Mouse (Mus musculus) cerebellum, adult 2 months (tissue): ENCODE measurements around the gene Cfap161.

Source experiments
- CTCF ChIP-seq: fragments of 200-500 bp; IDR thresholded peaks from 2 replicates; pipeline ENCODE4 v1.5.1; 2011; ENCODE audit warnings: low read depth, mild to moderate bottlenecking, control low read depth, low read length, moderate library complexity, borderline replicate concordance; ENCODE audit not compliant: insufficient read depth
- POLR2A ChIP-seq: fragments of 200-500 bp; IDR thresholded peaks from 2 replicates; pipeline ENCODE4 v1.6.1; 2011; ENCODE audit warnings: low read length, control low read depth, borderline replicate concordance; ENCODE audit not compliant: insufficient read depth

DNA sequence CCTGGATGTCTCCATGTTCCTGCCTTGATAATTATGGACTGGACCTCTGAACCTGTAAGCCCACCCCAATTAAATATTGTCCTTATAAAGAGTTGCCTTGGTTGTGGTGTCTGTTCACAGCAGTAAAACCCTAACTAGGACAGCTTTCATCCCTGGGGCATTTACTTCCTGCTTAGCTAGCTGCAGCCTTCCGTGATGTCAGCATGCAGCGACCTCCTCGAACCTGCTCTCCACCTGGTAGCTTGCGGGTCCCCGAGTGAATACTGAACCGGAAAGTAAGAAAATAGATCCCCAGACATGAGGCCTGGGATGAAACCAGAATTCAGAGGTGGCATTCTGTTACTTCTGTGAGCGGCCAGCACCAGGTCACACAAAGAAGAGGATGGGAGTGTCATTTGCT, 34.7 kb upstream of the Cfap161 start:
- no peak for TF ChIP-seq CTCF
- no peak for TF ChIP-seq POLR2A
